Mouse (Mus musculus) liver, embryonic 14.5 days (tissue): ENCODE results near the gene Mipol1.

Experiments used
- CTCF ChIP-seq: IDR thresholded peaks from 2 replicates; pipeline ENCODE4 v1.5.1; 2016; ENCODE audit warnings: antibody characterized with exemption, low read depth, control low read depth
- EP300 ChIP-seq: IDR thresholded peaks from 2 replicates; pipeline ENCODE4 v1.6.1; 2016; ENCODE audit warnings: antibody characterized with exemption, low read depth

DNA sequence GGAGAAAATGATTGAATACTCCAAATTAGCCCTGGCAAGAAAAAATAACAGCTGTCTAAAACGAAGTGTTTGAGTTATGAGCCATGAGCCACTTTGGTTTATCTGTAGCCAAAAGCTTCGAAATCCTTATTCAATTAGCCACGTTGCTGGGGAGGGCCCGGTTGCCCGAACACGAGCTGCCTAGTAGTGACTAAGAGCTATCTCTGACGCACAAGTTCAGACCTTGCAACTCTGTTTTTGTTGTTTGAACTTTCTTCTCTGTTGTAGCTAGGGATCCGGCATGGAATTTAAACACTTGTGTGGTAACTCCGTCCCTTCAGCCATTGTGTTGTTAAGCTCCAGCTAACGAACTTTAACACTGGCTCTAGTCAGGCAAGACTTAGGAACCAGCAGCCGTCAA is 278.7 kb downstream of the Mipol1 start:
- no peak for TF ChIP-seq EP300
- no peak for TF ChIP-seq CTCF
